Mouse (Mus musculus) mouse trophoblast stem cell (cell line): ENCODE data around the gene Fzd2.

ENCODE experiments used
- in situ Hi-C, 2 experiments: fragments of 300-500 bp; cut with MseI, MboI; formaldehyde crosslinking; loops; 2 replicates in 1 of 2; 3 replicates in 1 of 2; pipeline ENCODE4 v1.15.1; 2025

The Fzd2 gene

GRCm38 (mm10) chr11:102611317-102611705 is 7.1 kb downstream of the Fzd2 start:
- in situ Hi-C loops = no loop called here

- in situ Hi-C loops = no loop called here
Observed at GRCm38 (mm10) chr11:102619449-102619848, 15.3 kb downstream of the Fzd2 start.

- in situ Hi-C loops = no loop called here
Observed at GRCm38 (mm10) chr11:102623876-102624789, 19.9 kb downstream of the Fzd2 start.

- in situ Hi-C loops = no loop called here
Observed at GRCm38 (mm10) chr11:102624888-102625407, 20.8 kb downstream of the Fzd2 start.

GRCm38 (mm10) chr11:102627171-102627931 is 23.2 kb downstream of the Fzd2 start:
- in situ Hi-C loops = no loop called here

- in situ Hi-C loops = no loop called here
Observed at GRCm38 (mm10) chr11:102628529-102628928, 24.3 kb downstream of the Fzd2 start.

GRCm38 (mm10) chr11:102629375-102629774 is 25.2 kb downstream of the Fzd2 start:
- in situ Hi-C loops = no loop called here

- in situ Hi-C loops = no loop called here
Observed at GRCm38 (mm10) chr11:102630731-102631130, 26.5 kb downstream of the Fzd2 start.

GRCm38 (mm10) chr11:102631203-102631602 is 27.0 kb downstream of the Fzd2 start:
- in situ Hi-C loops = no loop called here

GRCm38 (mm10) chr11:102632725-102633124 is 28.5 kb downstream of the Fzd2 start:
- in situ Hi-C loops = no loop called here

GRCm38 (mm10) chr11:102633379-102633778 is 29.2 kb downstream of the Fzd2 start:
- in situ Hi-C loops = no loop called here

- in situ Hi-C loops = no loop called here
Observed at GRCm38 (mm10) chr11:102636887-102637286, 32.7 kb downstream of the Fzd2 start.

- in situ Hi-C loops = no loop called here
Observed at GRCm38 (mm10) chr11:102643891-102644382, 39.7 kb downstream of the Fzd2 start.

GRCm38 (mm10) chr11:102646226-102646625 is 42.0 kb downstream of the Fzd2 start:
- in situ Hi-C loops = no loop called here

GRCm38 (mm10) chr11:102647885-102648284 is 43.7 kb downstream of the Fzd2 start:
- in situ Hi-C loops = no loop called here

- in situ Hi-C loops = loop anchor here (5.0 to 10.0 kb wide), 3 partner anchors 74 to 167 kb away; partner anchors contain the start of gene Gm11627 (in 1 of the 2)
Observed at GRCm38 (mm10) chr11:102651381-102651780, 47.2 kb downstream of the Fzd2 start.

GRCm38 (mm10) chr11:102652844-102653243 is 48.6 kb downstream of the Fzd2 start:
- in situ Hi-C loops = loop anchor here (5.0 to 10.0 kb wide), 3 partner anchors 76 to 168 kb away; partner anchors contain the start of gene Gm11627 (in 1 of the 2)

- in situ Hi-C loops = loop anchor here in 1 of 2 experiments (10.0 kb wide), 1 partner anchor 171 kb away; no protein-coding TSS in a partner anchor
Observed at GRCm38 (mm10) chr11:102655888-102656287, 51.7 kb downstream of the Fzd2 start.

GRCm38 (mm10) chr11:102656326-102656926 is 52.2 kb downstream of the Fzd2 start:
- in situ Hi-C loops = loop anchor here in 1 of 2 experiments (10.0 kb wide), 1 partner anchor 172 kb away; no protein-coding TSS in a partner anchor

GRCm38 (mm10) chr11:102656931-102657330 is 52.7 kb downstream of the Fzd2 start:
- in situ Hi-C loops = loop anchor here in 1 of 2 experiments (10.0 kb wide), 1 partner anchor 172 kb away; no protein-coding TSS in a partner anchor
